Mouse (Mus musculus) neural tube, embryonic 12.5 days (tissue): ENCODE measurements around the gene Mmp24. TPM values are rescaled to one million over a fixed set of nuclear protein-coding genes. Genes with fewer than 3 reads are reported as not detected.
A peak's percentile ranks its signal among the peaks of the same experiment; 100 is the strongest.

ENCODE experiments used
- ATAC-seq: fragments of 200-750 bp; cut with Nextera tagmentation; 2 replicates; pipeline ENCODE4 v1.8.0; 2017; ENCODE audit warnings: low read depth, mild to moderate bottlenecking, moderate TSS enrichment, moderate library complexity; ENCODE audit not compliant: low FRiP score
- H3K27ac ChIP-seq: fragments of 300-500 bp; sonication (generic); 2 replicates; pipeline ENCODE4 v1.5.1; 2016
- H3K27me3 ChIP-seq: fragments of 300-500 bp; sonication (generic); replicated peaks from 2 replicates; pipeline ENCODE4 v1.6.1; 2016; ENCODE audit warnings: mild to moderate bottlenecking
- H3K36me3 ChIP-seq: fragments of 300-500 bp; sonication (generic); 2 replicates; pipeline ENCODE4 v1.6.1; 2016; ENCODE audit warnings: mild to moderate bottlenecking
- H3K4me1 ChIP-seq: fragments of 300-500 bp; sonication (generic); 2 replicates; pipeline ENCODE4 v1.6.1; 2016
- H3K4me2 ChIP-seq: fragments of 300-500 bp; sonication (generic); replicated peaks from 2 replicates; pipeline ENCODE4 v1.6.1; 2016; ENCODE audit warnings: mild to moderate bottlenecking
- H3K4me3 ChIP-seq: fragments of 300-500 bp; sonication (generic); 2 replicates; pipeline ENCODE4 v1.5.1; 2016
- H3K9ac ChIP-seq: fragments of 300-500 bp; sonication (generic); 2 replicates; pipeline ENCODE4 v1.6.1; 2016; ENCODE audit warnings: mild to moderate bottlenecking
- H3K9me3 ChIP-seq: fragments of 300-500 bp; sonication (generic); 2 replicates; pipeline ENCODE4 v1.6.1; 2016; ENCODE audit warnings: mild to moderate bottlenecking
- WGBS: fragments of 180-500 bp; shearing (Covaris S2); methylation state at CpG from one replicate; pipeline ENCODE4 v1.1.7; 2016; 5-methylcytosine and 5-hydroxymethylcytosine counted together
- polyA plus RNA-seq: library from polyadenylated mRNA; unstranded; fragments of >200 nt; fragmentation: Nextera tagmentation; extraction: Ambion mirVana; gene quantifications from 2 replicates; pipeline ENCODE4 v1.2.1, GENCODE M21; 2016

The Mmp24 gene
- polyA plus RNA-seq, 1 experiment from 2014 or later: 8.8 TPM

DNA sequence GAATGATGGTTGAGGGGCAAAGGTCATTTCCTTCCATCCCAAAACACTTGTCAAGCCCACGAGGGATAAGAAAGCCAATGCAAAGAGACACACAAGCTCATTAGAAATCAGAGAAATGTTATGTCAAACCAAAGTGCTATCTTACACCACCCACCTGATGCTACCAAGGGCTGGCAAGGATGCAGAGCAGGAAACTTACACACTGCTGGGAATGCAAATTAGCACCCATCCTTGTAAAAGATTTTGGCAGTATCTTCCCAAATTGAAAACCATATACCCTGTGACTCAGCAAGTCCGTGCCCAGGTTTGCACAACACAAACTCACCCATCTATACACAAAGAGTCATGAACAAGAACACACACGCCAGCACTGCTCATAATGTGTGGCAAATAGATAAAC lies 29.7 kb upstream of the Mmp24 start:
- Histone ChIP-seq H3K27ac (no peak overlapping the region), H3K4me3 (no peak overlapping the region), H3K36me3 (no peaks in the 10 kb centered on the region), H3K27me3 (no peaks in the 10 kb centered on the region), H3K9ac (no peak overlapping the region), H3K4me2 (no peak overlapping the region), H3K9me3 (no peaks in the 10 kb centered on the region), H3K4me1 (no peaks in the 10 kb centered on the region)
- 72% methylated on average over 3 of the region's 3 CpGs for WGBS
- no peak for ATAC-seq

DNA sequence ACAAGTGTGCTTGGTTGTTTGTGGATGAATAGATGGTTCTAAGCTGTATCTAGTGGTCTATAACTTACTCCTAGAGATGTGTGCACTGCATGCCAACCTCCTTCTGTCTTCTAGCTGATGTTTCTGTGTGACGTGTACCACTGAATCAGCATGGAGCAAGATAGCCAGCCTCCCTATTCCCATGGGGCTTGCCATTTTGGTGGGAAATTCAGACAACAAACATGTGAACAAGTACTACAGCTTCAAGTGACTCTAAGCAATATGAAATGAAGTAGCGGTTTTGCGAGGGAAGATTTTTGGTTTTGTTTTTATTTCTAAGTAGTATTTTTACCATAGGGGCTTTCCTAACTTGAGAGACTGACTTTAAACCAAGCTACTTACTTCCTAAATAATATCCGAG lies 25.7 kb upstream of the Mmp24 start:
- no peak for ATAC-seq
- 93% methylated on average over 4 of the region's 4 CpGs for WGBS
- H3K4me2 ChIP-seq: no peak overlapping the region

DNA sequence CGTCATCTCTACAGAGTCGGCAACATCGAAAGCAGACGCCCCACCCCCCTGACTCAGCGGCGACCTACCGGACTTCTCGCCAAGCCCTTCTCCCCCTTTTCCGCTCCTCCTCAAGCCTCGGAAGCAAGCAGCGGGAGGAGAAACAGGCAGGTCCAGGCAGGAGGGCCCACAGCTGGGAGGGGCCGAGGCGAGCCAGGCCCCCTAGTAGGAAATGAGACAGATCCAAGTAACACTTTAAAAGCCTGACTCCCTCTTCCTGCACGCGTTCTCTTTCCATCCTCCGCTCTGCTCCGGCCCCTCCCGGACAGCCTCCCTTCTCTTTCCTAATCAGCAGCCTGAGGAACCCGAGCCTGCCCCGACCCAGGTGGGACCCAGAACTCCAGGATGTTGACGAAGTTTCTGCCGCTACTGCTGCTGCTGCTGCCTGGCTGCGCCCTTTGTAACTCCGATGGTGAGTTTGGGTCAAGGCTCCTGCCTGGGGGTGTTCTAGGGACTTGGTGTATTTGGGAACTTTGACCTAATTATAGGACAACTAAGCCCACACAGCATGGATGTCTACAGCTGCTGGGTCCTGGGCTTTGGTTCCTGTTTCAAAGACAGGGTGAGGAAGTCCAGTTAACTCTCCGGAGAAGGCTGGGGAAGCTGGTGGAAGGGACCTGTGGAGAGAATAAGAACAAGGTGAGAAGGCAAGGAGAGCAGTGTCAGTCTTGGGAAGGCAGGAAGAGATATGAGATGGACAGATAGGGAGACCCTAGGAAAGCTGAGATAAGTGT lies 23.9 kb upstream of the Mmp24 start, which contains the start of gene Procr:
Gene Procr (plus strand): TSS at position 104 of the 773 bp plus-strand sequence.
- ATAC-seq: no peak
- H3K36me3 ChIP-seq: no peaks in the 10 kb centered on the region
- no peak within 1 kb of the TSS for H3K27ac ChIP-seq
- H3K4me3 ChIP-seq: peak within 1 kb of the TSS; percentile 29
- H3K4me1 ChIP-seq: peaks cover 5% of the 10 kb centered on the region; the same call in 1 of the 2 replicates
- WGBS: 4% methylated on average over 25 of the region's 25 CpGs
- H3K4me2 ChIP-seq: peak within 1 kb of the TSS; percentile 63
- no peaks in the 10 kb centered on the region for H3K9me3 ChIP-seq
- peak within 1 kb of the TSS; percentile 18 for H3K9ac ChIP-seq
- peaks cover 9% of the 10 kb centered on the region; the same call in 1 of the 2 replicates for H3K27me3 ChIP-seq

More for the DNA sequence above, 25.7 kb upstream of the Mmp24 start:
- peaks cover 9% of the 10 kb centered on the region; the same call in 1 of the 2 replicates for H3K27me3 ChIP-seq
- H3K36me3 ChIP-seq: no peaks in the 10 kb centered on the region
- no peak overlapping the region for H3K9ac ChIP-seq
- H3K4me1 ChIP-seq: peaks cover 5% of the 10 kb centered on the region; the same call in 1 of the 2 replicates
- H3K9me3 ChIP-seq: no peaks in the 10 kb centered on the region
- no peak overlapping the region for H3K4me3 ChIP-seq
- H3K27ac ChIP-seq: no peak overlapping the region

DNA sequence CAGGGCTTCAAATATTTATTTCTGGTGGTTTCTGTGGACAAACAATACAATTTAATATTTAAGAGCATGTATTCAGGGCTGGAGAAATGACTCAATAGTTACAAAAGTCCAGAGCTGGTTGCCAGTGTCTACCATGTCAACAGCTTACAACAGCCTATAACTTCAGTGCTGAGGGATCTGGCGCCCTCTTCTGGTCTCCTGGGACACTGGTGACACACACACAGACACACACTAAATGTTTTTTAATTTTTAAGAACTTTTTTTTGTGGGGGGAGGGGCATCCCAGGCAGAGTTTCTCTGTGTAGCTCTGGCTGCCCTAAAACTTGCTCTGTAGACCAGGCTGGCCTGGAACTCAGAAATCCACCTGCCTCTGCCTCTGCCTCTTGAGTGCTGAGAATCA lies 19.4 kb upstream of the Mmp24 start:
- no peak overlapping the region for H3K4me3 ChIP-seq
- 4% methylated on average over 1 of the region's 1 CpGs for WGBS
- ATAC-seq: no peak
- H3K27me3 ChIP-seq: peaks cover 9% of the 10 kb centered on the region; the same call in 1 of the 2 replicates
- H3K4me2 ChIP-seq: no peak overlapping the region
- H3K27ac ChIP-seq: no peak overlapping the region
- H3K4me1 ChIP-seq: peaks cover 5% of the 10 kb centered on the region; the same call in 1 of the 2 replicates
- H3K9ac ChIP-seq: no peak overlapping the region
- no peaks in the 10 kb centered on the region for H3K36me3 ChIP-seq
- no peaks in the 10 kb centered on the region for H3K9me3 ChIP-seq

DNA sequence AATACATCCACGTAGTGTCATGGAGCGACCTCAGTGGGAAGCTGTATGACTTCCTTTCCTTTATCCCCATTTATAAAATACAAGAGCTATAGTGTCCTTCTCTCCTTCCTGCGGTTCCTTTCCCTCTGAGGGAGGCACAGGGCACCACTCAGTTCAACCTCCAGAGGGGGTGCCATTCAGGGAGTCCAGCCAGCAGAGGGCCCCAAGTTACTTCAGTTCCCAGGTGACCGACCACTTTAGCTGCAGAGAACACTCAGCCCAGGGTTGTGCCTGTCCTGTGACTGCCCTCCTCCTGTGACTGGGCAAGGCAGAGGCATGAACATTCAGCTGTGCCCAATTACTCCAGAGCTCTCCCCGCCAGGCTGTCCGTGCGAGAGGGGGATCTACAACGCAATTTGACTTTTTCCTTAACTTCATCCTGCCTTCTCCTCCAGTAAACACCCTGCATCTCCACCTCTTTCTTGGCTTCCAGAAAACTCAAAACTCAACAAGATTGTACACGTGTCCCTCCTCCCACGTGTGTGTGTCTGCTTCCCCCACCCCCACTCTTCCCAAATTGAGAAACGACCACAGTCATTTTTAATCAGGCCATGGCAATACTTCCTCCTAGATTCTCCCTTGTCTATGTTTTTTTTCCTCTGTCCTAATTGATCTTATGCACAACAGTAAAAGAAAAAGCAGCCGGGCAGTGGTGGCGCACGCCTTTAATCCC lies 18.1 kb upstream of the Mmp24 start:
- no peak overlapping the region for H3K4me2 ChIP-seq
- H3K36me3 ChIP-seq: no peaks in the 10 kb centered on the region
- no peak overlapping the region for H3K27ac ChIP-seq
- no peak overlapping the region for H3K9ac ChIP-seq
- H3K4me1 ChIP-seq: no peaks in the 10 kb centered on the region
- WGBS: 62% methylated on average over 14 of the region's 14 CpGs
- no peaks in the 10 kb centered on the region; the same call in 1 of the 2 replicates for H3K27me3 ChIP-seq
- no peak for ATAC-seq
- H3K4me3 ChIP-seq: no peak overlapping the region
- no peaks in the 10 kb centered on the region for H3K9me3 ChIP-seq

DNA sequence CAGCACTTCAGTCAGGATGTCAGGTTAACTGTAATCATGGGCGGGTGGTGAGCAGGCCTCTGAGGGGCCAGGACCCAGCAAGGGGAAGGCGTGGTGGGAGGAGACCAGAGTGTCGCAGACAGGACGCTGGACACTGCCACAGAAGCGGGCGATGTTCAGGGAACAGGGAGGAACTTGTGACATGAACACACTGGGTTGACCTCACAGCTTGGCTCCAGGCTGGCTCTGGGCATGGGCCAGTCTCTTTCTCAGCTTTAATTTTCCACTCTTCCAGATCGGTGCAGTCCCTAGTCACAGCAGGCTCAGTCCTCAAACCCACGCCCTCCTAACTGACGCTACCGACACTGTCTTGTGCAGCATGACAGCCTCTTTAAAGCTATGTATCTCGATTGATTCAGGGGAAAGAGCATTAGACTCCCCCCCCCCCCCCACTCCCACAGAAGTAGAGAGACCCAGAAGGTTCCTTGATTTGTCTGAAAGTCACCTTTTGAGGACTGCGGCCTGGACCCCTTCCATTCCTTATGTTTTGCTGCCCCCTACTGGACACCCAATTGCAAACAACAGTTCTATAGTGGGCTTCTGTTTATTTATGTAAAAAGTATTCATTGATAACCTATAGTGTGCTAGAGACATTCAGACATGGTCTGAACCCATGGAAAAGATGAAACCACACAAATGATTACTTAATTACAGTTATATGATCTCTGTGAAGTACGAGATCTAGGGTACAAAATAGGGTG lies 10.3 kb upstream of the Mmp24 start:
- Histone ChIP-seq H3K9ac (no peak overlapping the region), H3K27ac (no peak overlapping the region), H3K4me2 (no peak overlapping the region), H3K4me1 (no peaks in the 10 kb centered on the region), H3K27me3 (no peaks in the 10 kb centered on the region; the same call in 1 of the 2 replicates), H3K9me3 (no peaks in the 10 kb centered on the region), H3K4me3 (no peak overlapping the region), H3K36me3 (no peaks in the 10 kb centered on the region)
- ATAC-seq: no peak
- 58% methylated on average over 13 of the region's 13 CpGs for WGBS

DNA sequence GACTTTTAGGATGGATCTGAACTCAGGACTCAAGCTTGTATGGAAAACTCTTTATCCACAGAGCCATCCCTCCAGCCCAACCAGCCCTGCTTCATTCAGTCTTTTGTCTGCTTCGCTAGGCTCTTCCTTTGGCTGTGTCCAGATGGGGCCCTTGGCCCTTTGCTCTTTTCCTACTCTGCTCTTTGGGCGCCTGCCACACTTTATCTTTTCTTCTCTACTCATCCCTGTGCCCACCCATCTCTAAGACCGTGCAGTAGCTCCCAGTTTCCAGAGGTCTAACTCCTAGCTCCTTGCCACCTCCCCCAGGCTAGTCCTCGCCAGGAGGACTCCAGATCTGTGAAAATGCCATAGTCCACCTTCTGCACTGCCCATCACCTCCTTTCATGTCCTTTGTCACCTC lies 1.5 kb upstream of the Mmp24 start:
- Histone ChIP-seq H3K27ac (no peak overlapping the region), H3K4me1 (peaks cover 16% of the 10 kb centered on the region), H3K4me3 (no peak overlapping the region), H3K9me3 (no peaks in the 10 kb centered on the region), H3K9ac (no peak overlapping the region), H3K27me3 (peaks cover 26% of the 10 kb centered on the region), H3K36me3 (no peaks in the 10 kb centered on the region), H3K4me2 (no peak overlapping the region)
- ATAC-seq: no peak
- WGBS: 68% methylated on average over 4 of the region's 4 CpGs

DNA sequence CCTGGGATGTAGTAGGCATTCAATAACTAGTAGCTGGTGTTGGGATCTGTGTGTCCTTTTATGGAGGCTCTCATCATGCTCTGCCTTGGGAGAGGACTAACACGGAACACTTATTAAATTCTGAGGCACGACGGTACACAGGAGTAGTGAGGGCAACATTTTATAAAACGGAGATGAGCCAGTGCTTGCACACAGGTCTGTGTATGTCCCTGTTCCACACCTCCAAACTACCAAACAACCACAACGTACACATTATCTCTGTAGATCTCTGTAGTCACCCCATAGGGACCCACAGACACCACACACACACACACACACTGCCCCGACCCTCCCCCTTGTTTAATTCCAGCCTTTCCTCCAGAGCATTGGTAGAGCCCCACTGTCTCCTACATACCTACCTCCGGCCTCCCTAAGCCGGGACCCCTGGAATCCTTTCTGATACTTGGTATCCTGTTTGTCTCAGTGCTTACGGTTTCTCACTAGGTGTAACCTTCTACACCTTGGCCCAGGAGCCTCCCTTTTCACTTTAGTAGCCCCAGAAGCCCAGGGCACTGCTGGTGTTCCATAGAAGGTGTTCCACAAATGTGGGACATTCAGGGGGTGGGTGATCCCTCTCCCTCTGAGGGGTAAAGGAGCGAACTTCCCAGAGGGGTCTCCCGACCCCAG lies 748 bp upstream of the Mmp24 start:
- Histone ChIP-seq H3K9me3 (no peaks in the 10 kb centered on the region), H3K9ac (0 out of 2 replicates have a peak overlapping the region, but pooled peaks have one; percentile 61), H3K27me3 (peaks cover 26% of the 10 kb centered on the region), H3K4me2 (peak overlapping the region; percentile 72), H3K36me3 (no peaks in the 10 kb centered on the region), H3K27ac (no peak overlapping the region), H3K4me1 (peaks cover 22% of the 10 kb centered on the region), H3K4me3 (no peak overlapping the region)
- no peak for ATAC-seq
- 64% methylated on average over 11 of the region's 11 CpGs for WGBS

DNA sequence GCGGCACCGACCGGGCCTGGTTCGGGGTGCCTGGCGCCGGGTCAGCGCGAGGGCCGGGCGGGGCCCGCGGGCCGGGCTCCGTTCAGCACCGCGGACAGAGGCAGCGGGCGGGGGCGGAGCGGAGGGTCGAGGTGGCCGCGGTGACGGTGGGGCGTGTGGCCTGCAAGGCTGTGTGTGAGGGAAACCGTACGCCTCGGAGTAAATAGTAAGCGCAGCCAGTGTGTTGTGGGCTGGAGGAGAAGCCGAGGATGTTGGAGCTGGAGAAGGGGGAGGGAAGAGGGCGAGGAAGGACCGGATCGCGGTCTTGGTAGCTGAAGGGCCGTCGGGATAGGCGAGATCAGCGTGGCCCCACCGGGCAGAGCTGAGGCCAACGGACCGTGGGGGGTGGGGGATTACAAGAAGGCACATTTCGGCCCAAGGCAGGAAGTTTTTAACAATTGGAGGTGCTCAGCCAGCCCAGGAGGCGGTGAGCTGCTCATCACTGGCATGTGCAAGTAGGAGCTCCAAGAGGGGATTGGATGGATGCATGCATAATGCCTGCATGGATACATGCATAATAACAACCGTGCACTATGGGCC lies 632 bp downstream of the Mmp24 start:
- Histone ChIP-seq H3K4me1 (peaks cover 22% of the 10 kb centered on the region), H3K9ac (peak overlapping the region; percentile 80), H3K36me3 (no peaks in the 10 kb centered on the region), H3K4me2 (peak overlapping the region; percentile 72), H3K27me3 (peaks cover 26% of the 10 kb centered on the region), H3K27ac (peak overlapping the region; percentile 53), H3K9me3 (no peaks in the 10 kb centered on the region), H3K4me3 (peak overlapping the region; percentile 77)
- WGBS: 1% methylated on average over 44 of the region's 44 CpGs
- peak; percentile 52 for ATAC-seq

DNA sequence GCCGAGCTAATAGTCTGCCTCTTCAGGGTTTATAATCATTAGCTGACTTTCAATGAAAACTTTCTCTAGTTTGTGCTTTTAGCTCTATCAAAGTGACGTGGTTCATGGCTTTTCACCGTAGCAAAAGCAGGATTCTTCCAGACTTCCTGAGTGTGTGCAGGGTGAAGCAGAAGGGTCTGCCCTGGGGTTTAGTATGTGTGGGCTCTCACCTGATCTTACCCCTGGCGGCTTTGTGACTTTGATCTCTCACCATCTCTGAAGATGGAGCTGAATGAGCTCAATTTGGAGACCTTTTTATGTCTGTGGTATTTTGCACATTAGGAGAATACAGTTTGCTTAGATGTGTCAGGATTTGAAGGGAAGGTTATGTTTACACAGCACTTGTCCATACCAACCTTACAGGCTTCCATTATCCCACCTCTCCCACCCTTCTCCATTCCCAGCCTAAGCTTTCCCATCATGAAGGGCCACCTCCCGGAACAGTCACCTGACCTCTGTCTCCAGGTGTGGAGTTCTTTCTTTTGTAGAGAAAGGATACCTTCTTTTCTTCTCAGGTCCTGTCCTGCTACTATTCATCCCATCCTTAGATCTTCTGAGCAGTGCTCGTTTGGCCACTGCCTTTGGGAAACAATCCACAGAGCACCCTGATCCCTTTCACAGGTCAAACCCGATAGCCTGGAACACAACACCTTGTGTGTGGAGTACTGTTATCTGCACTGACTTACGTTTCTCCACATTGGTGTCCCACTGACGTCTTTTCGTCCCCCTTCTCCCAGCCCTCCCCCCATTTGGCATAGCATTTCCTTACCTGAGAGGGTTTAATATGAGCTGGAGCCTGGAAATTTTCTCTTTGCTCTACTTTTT lies 1.9 kb downstream of the Mmp24 start:
- H3K4me3 ChIP-seq: no peak overlapping the region
- H3K4me1 ChIP-seq: peaks cover 22% of the 10 kb centered on the region
- H3K4me2 ChIP-seq: peak overlapping the region; percentile 72
- no peak overlapping the region for H3K9ac ChIP-seq
- WGBS: 75% methylated on average over 10 of the region's 10 CpGs
- H3K27ac ChIP-seq: no peak overlapping the region
- peaks cover 26% of the 10 kb centered on the region for H3K27me3 ChIP-seq
- no peak for ATAC-seq
- H3K36me3 ChIP-seq: no peaks in the 10 kb centered on the region
- no peaks in the 10 kb centered on the region for H3K9me3 ChIP-seq

DNA sequence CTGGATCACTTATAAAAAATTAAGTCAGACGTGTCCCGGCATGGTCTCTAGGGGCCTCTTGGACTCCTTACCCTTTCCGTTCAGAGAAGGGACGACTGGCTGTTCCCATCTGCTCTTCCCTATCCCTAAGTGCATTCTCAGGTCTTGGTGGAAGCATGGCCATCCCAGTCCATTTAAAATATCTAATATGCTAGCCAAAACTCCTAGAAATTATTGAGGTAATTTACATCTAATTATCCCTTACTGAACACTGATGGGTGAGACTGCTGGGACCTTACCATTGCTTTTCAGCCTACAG lies 2.5 kb downstream of the Mmp24 start:
- Histone ChIP-seq H3K27ac (no peak overlapping the region), H3K9ac (no peak overlapping the region), H3K27me3 (peaks cover 26% of the 10 kb centered on the region), H3K36me3 (no peaks in the 10 kb centered on the region), H3K4me1 (peaks cover 22% of the 10 kb centered on the region), H3K9me3 (no peaks in the 10 kb centered on the region), H3K4me2 (peak overlapping the region; percentile 72; the same call in 1 of the 2 replicates), H3K4me3 (no peak overlapping the region)
- no peak for ATAC-seq
- whole genome bisulfite sequencing: 62% methylated on average over 4 of the region's 4 CpGs
